Mouse (Mus musculus): ENCODE results near the gene Odf4. TPM values are rescaled to one million over a fixed set of nuclear protein-coding genes. Genes with fewer than 3 reads are reported as not detected.
A peak's percentile ranks its signal among the peaks of the same experiment; 100 is the strongest.

Gene Odf4
- polyA plus RNA-seq, 2 experiments = not detected

GRCm38 (mm10) chr11:68907251-68907650 is 19.6 kb downstream of the Odf4 start:
- Histone ChIP-seq H3K4me3 (replicated peaks; ENCODE audit: low read length) (no peak overlapping the region), H3K9ac (ENCODE audit: low read depth, low read length, severe bottlenecking) (no peak overlapping the region), H3K9me3 (ENCODE audit: control insufficient read depth, low read length) (no peaks in the 10 kb centered on the region), H3K36me3 (ENCODE audit: control insufficient read depth, insufficient read depth, low read length) (peaks cover 39% of the 10 kb centered on the region), H3K27me3 (ENCODE audit: control insufficient read depth, insufficient read depth, low read length) (no peaks in the 10 kb centered on the region), H3K4me2 (replicated peaks; ENCODE audit: low read depth, low read length, severe bottlenecking) (no peak overlapping the region), H3K4me1 (ENCODE audit: control insufficient read depth, insufficient read depth, low read length) (peaks cover 7% of the 10 kb centered on the region; the same call in 1 of the 2 replicates), H3K27ac (replicated peaks; ENCODE audit: low read depth, low read length) (no peak overlapping the region)
- no peak for DNase-seq (ENCODE audit: low spot score)
- 80% methylated on average over 3 of the region's 3 CpGs for WGBS
- ATAC-seq (ENCODE audit: low FRiP score, low read depth) = no peak
- no peak for TF ChIP-seq POLR2A (IDR thresholded peaks at IDR 0.05; ENCODE audit: borderline replicate concordance, extremely low read depth, insufficient read depth, insufficient read length)

DNA sequence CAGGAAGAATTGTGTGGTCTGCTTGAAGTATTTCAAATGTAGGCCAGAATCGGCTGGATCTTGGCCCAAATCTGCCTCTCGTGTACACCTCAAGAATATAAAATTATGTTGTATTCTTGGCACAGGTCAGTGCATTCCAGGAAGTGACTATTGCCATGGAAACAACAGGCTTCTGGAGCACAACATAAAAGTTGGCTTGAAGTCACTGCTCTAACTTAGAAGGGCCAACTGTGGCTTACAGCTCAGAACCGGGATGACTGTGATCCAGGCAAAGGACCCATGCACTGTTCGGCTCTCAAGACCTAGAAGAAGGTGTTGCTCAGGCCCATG is 20.5 kb downstream of the Odf4 start:
- no peak overlapping the region for H3K27ac ChIP-seq (replicated peaks; ENCODE audit: low read depth, low read length)
- 60% methylated on average over 4 of the region's 4 CpGs for WGBS
- H3K4me3 ChIP-seq (replicated peaks; ENCODE audit: low read length) = no peak overlapping the region
- peaks cover 39% of the 10 kb centered on the region for H3K36me3 ChIP-seq (ENCODE audit: control insufficient read depth, insufficient read depth, low read length)
- ATAC-seq (ENCODE audit: low FRiP score, low read depth) (peak; percentile 39), DNase-seq (ENCODE audit: low spot score) (peak; percentile 90)
- no peak overlapping the region for H3K9ac ChIP-seq (ENCODE audit: low read depth, low read length, severe bottlenecking)
- no peak for TF ChIP-seq POLR2A (IDR thresholded peaks at IDR 0.05; ENCODE audit: borderline replicate concordance, extremely low read depth, insufficient read depth, insufficient read length)
- peaks cover 4% of the 10 kb centered on the region; the same call in 1 of the 2 replicates for H3K4me1 ChIP-seq (ENCODE audit: control insufficient read depth, insufficient read depth, low read length)
- no peaks in the 10 kb centered on the region for H3K9me3 ChIP-seq (ENCODE audit: control insufficient read depth, low read length)
- no peaks in the 10 kb centered on the region for H3K27me3 ChIP-seq (ENCODE audit: control insufficient read depth, insufficient read depth, low read length)
- H3K4me2 ChIP-seq (replicated peaks; ENCODE audit: low read depth, low read length, severe bottlenecking) = no peak overlapping the region

DNA sequence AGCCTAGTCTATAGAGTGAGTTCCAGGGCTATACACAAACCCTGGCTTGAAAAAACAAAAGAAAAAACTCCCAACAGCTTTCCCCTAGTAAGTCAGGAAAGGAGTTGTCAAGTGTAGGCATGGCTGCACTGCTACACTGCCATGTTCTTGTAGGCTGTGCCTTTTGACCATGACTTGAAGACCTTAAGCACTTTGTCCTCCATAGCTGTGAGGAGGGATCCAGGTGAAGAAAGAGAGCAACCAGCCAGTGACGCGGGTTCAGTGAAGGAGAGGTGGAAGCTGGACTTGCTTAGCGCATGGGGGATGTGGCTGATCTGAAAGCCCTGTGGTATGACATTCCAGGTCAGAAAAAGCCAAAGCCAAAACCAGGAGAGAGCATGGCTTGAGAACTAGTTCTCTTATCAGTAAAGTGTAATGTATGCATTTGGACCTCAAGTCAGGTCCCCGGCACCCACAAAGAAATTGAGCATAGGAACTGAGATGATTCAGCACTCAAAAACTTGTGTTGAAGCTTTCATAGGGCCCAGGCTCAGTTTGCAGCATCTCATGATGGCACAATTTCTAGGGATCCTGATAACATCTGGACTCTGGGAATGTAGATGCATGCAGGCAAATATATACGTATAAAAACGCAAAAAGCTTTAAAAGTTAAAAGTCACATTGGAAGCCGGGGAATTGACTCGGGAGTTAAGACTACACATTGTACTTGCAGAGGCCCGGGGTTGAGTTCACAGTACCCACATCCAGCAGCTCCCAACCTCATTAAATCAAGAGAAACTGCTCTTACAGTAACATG is 21.0 kb downstream of the Odf4 start:
- DNase-seq (ENCODE audit: low spot score) (no peak), ATAC-seq (ENCODE audit: low FRiP score, low read depth) (no peak)
- Histone ChIP-seq H3K4me1 (ENCODE audit: control insufficient read depth, insufficient read depth, low read length) (peaks cover 4% of the 10 kb centered on the region; the same call in 1 of the 2 replicates), H3K27ac (replicated peaks; ENCODE audit: low read depth, low read length) (0 out of 2 replicates have a peak overlapping the region, but pooled peaks have one; percentile 33), H3K4me2 (replicated peaks; ENCODE audit: low read depth, low read length, severe bottlenecking) (no peak overlapping the region), H3K9ac (ENCODE audit: low read depth, low read length, severe bottlenecking) (no peak overlapping the region), H3K36me3 (ENCODE audit: control insufficient read depth, insufficient read depth, low read length) (peaks cover 39% of the 10 kb centered on the region), H3K9me3 (ENCODE audit: control insufficient read depth, low read length) (no peaks in the 10 kb centered on the region), H3K4me3 (replicated peaks; ENCODE audit: low read length) (no peak overlapping the region), H3K27me3 (ENCODE audit: control insufficient read depth, insufficient read depth, low read length) (no peaks in the 10 kb centered on the region)
- no peak for TF ChIP-seq POLR2A (IDR thresholded peaks at IDR 0.05; ENCODE audit: borderline replicate concordance, extremely low read depth, insufficient read depth, insufficient read length)
- 82% methylated on average over 9 of the region's 9 CpGs for WGBS

DNA sequence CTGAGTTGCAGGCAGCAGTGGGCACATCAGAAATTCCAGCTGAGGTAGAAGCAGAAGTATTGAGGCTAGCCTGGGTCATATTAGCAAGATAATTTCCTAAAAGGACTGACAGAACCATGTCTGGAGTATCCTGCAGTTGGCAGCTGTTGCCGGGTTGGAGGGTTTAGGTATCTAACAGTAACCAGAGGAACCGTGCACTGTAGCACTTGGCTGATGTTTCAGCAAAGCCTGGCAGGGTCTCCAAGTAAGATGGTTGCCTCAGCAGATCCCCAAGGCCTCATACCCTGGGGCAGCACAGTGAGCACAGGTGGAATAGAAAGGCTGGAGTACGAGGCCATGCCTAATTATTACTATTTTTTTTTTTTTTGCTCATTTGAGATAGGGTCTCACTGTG is 21.7 kb downstream of the Odf4 start:
- no peak for TF ChIP-seq POLR2A (IDR thresholded peaks at IDR 0.05; ENCODE audit: borderline replicate concordance, extremely low read depth, insufficient read depth, insufficient read length)
- WGBS = 85% methylated on average over 3 of the region's 3 CpGs

DNA sequence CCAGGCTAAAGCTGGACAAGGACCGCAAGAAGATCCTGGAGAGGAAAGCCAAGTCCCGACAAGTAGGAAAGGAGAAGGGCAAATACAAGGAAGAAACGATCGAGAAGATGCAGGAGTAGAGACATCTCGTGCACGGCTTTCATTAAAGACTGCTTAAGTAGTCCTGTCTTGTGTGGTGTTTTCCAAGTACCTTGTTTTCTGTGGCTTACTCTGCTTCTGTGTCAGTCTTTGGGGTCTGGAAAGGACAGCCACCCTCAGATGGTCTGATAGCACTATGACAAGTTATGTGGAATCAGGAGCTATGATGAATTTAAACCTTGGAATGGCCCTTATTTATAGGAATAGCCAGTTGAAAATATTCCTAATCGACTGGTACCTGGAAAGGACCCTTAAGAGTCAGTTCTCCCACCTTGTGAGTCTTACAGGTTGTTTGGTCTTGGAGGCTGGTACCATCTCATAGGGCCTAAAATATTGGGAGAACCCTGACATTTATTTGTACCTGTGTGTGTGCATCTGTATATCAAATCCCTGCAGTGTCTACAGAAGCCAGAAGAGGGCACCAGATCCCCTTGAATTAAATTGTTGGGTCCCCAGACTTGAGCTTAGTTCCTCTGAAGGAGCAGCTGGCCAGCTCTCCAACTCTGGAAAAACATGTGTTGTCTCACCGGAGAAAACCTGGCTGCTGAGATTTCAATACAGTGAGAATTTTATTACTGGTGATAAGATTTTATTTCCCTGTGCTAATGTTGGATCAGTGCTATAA is 22.3 kb downstream of the Odf4 start:
- no peaks in the 10 kb centered on the region for H3K27me3 ChIP-seq (ENCODE audit: control insufficient read depth, insufficient read depth, low read length)
- H3K9ac ChIP-seq (ENCODE audit: low read depth, low read length, severe bottlenecking) = no peak overlapping the region
- H3K36me3 ChIP-seq (ENCODE audit: control insufficient read depth, insufficient read depth, low read length) = peaks cover 39% of the 10 kb centered on the region
- DNase-seq (ENCODE audit: low spot score) = peak; percentile 88
- H3K4me2 ChIP-seq (replicated peaks; ENCODE audit: low read depth, low read length, severe bottlenecking) = no peak overlapping the region
- H3K4me3 ChIP-seq (replicated peaks; ENCODE audit: low read length) = no peak overlapping the region
- H3K9me3 ChIP-seq (ENCODE audit: control insufficient read depth, low read length) = no peaks in the 10 kb centered on the region
- 80% methylated on average over 8 of the region's 8 CpGs for WGBS
- no peak for TF ChIP-seq POLR2A (IDR thresholded peaks at IDR 0.05; ENCODE audit: borderline replicate concordance, extremely low read depth, insufficient read depth, insufficient read length)
- H3K27ac ChIP-seq (replicated peaks; ENCODE audit: low read depth, low read length) = 0 out of 2 replicates have a peak overlapping the region, but pooled peaks have one; percentile 33
- peaks cover 4% of the 10 kb centered on the region; the same call in 1 of the 2 replicates for H3K4me1 ChIP-seq (ENCODE audit: control insufficient read depth, insufficient read depth, low read length)
- ATAC-seq (ENCODE audit: low FRiP score, low read depth) = peak; percentile 21; the same call in 1 of the 2 replicates

More for the DNA sequence above, 21.7 kb downstream of the Odf4 start:
- ATAC-seq (ENCODE audit: low FRiP score, low read depth) (no peak), DNase-seq (ENCODE audit: low spot score) (no peak)
- Histone ChIP-seq H3K36me3 (ENCODE audit: control insufficient read depth, insufficient read depth, low read length) (peaks cover 39% of the 10 kb centered on the region), H3K4me3 (replicated peaks; ENCODE audit: low read length) (no peak overlapping the region), H3K27ac (replicated peaks; ENCODE audit: low read depth, low read length) (0 out of 2 replicates have a peak overlapping the region, but pooled peaks have one; percentile 33), H3K27me3 (ENCODE audit: control insufficient read depth, insufficient read depth, low read length) (no peaks in the 10 kb centered on the region), H3K4me2 (replicated peaks; ENCODE audit: low read depth, low read length, severe bottlenecking) (no peak overlapping the region), H3K9ac (ENCODE audit: low read depth, low read length, severe bottlenecking) (no peak overlapping the region), H3K4me1 (ENCODE audit: control insufficient read depth, insufficient read depth, low read length) (peaks cover 4% of the 10 kb centered on the region; the same call in 1 of the 2 replicates), H3K9me3 (ENCODE audit: control insufficient read depth, low read length) (no peaks in the 10 kb centered on the region)

All from limb, embryonic 14.5 days (tissue).